Mouse (Mus musculus) naive thymus-derived CD4-positive, alpha-beta T cell, adult 5 months (primary cell): Measurements from ENCODE around the gene Fam32a. TPM values are rescaled to one million over a fixed set of nuclear protein-coding genes. Genes with fewer than 3 reads are reported as not detected.

Source experiments
- polyA plus RNA-seq: library from polyadenylated mRNA; unstranded; fragments of 100-300 nt; shearing (Covaris generic); gene quantifications from one replicate; pipeline ENCODE4 v1.2.1, GENCODE M21; 2017

Gene Fam32a
- polyA plus RNA-seq: 94.0 TPM

GRCm38 (mm10) chr8:72219541-72220363 is at the start of gene Fam32a:
Gene Fam32a (plus strand): TSS chr8:72219730.

GRCm38 (mm10) chr8:72189417-72190214 is 29.9 kb upstream of the Fam32a start, which contains the start of gene Hsh2d:
Gene Hsh2d (plus strand): TSS chr8:72189638.

GRCm38 (mm10) chr8:72212751-72213150 is 6.8 kb upstream of the Fam32a start, which contains the start of gene Cib3:
Gene Cib3 (minus strand): TSS chr8:72212837.

GRCm38 (mm10) chr8:72213536-72213935 is 6.0 kb upstream of the Fam32a start, which contains the start of gene Gm11034:
Gene Gm11034 (minus strand): TSS chr8:72213636.

GRCm38 (mm10) chr8:72239499-72240402 is 20.2 kb downstream of the Fam32a start, which contains the start of gene Ap1m1:
Gene Ap1m1 (plus strand): TSS chr8:72240018.

Other genes starting within 250 kb of the Fam32a start
- gene Cyp4f18, start 210.1 kb upstream of the Fam32a start, polyA plus RNA-seq: not detected
- not detected for gene Olfr372, start 178.5 kb upstream of the Fam32a start, polyA plus RNA-seq
- 0.40 TPM for gene Olfr373, start 136.6 kb upstream of the Fam32a start, polyA plus RNA-seq
- gene Olfr374, start 112.7 kb upstream of the Fam32a start, polyA plus RNA-seq: 0.15 TPM
- 501 TPM for gene Tpm4, start 84.8 kb upstream of the Fam32a start, polyA plus RNA-seq
- gene Rab8a, start 58.5 kb upstream of the Fam32a start, polyA plus RNA-seq: 163 TPM
- gene Hsh2d, start 30.1 kb upstream of the Fam32a start, polyA plus RNA-seq: 13.2 TPM
- not detected for gene Cib3, start 6.9 kb upstream of the Fam32a start, polyA plus RNA-seq
- not detected for gene Gm11034, start 6.1 kb upstream of the Fam32a start, polyA plus RNA-seq
- 157 TPM for gene Ap1m1, start 20.3 kb downstream of the Fam32a start, polyA plus RNA-seq
- gene Gm10282, start 85.5 kb downstream of the Fam32a start, polyA plus RNA-seq: 2.4 TPM
- gene Klf2, start 99.3 kb downstream of the Fam32a start, polyA plus RNA-seq: 1,247 TPM
- gene Eps15l1, start 201.7 kb downstream of the Fam32a start, polyA plus RNA-seq: 47.8 TPM
- gene Calr3, start 224.1 kb downstream of the Fam32a start, polyA plus RNA-seq: 0.35 TPM
- 3.9 TPM for gene 1700030K09Rik, start 224.2 kb downstream of the Fam32a start, polyA plus RNA-seq